Mouse (Mus musculus) layer of hippocampus, adult 9-10 months (tissue): ENCODE measurements at regions not wholly inside any gene's neighbourhood (a gene's known extent, or its start where the extent isn't known, plus 50 kb on each side); places are given as distances from the start of the nearest gene placed in this dataset.

Source experiments
- DNase-seq: peaks from one replicate; pipeline ENCODE4 v3.0.0; 2022; ENCODE audit warnings: low spot score

DNA sequence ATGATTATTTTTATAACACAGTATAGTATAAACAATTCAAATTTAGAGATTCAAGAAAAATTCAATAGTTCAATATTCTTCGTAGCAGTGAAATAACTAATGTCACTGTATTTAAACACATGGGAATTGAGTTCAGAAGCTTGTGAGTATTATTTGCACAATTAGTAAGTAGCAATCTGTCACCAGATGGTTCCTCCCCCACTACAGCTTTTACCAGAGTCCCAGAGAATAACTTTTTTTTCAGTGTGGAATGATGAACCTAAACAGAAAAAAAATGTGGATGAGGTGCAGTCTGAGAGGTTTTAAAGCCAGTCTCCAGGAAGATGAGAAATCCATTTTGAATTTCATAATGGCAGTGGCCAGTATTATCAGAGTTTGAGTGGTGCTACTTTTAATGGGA, 414.9 kb upstream of the C9orf72 start:
- DNase-seq: peak; percentile 63

DNA sequence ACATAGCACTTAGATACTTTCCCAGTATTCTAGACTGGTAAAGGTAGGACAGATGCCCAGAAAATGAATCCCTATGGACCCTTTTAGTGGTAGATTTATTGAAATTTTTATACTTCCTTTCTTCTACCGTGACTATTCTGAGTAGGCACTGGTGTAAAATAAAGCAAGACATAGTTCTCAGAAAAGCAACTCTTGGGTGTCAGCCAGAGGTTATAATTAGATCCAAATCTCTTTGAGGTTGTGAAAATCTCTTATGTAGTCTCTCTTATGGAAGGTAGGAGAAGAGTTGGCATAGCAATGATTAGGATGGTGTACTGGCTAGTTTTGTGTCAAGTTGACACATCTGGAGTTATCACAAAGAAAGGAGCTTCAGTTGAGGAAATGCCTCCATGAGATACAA, 380.2 kb upstream of the C9orf72 start:
- DNase-seq: no peak

DNA sequence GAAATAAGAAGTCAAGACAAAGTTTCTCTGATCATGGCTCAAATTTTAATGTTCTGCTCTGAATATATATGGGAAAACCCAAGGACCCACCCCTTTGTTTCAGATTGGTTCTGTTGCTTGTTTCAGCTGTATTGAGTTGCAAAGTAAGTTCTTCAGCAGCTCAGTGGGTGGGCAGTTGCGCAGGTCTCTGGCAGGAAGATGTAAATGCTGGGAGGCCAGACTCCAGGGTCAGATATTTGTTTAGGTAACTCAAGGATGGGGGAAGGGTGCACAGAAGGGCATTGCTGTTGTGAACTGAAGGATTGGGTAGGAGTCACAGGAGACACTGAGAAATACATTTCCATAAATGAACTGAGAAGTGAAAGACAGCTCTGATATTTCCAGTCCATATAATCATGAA, 352.1 kb upstream of the C9orf72 start:
- DNase-seq: no peak

DNA sequence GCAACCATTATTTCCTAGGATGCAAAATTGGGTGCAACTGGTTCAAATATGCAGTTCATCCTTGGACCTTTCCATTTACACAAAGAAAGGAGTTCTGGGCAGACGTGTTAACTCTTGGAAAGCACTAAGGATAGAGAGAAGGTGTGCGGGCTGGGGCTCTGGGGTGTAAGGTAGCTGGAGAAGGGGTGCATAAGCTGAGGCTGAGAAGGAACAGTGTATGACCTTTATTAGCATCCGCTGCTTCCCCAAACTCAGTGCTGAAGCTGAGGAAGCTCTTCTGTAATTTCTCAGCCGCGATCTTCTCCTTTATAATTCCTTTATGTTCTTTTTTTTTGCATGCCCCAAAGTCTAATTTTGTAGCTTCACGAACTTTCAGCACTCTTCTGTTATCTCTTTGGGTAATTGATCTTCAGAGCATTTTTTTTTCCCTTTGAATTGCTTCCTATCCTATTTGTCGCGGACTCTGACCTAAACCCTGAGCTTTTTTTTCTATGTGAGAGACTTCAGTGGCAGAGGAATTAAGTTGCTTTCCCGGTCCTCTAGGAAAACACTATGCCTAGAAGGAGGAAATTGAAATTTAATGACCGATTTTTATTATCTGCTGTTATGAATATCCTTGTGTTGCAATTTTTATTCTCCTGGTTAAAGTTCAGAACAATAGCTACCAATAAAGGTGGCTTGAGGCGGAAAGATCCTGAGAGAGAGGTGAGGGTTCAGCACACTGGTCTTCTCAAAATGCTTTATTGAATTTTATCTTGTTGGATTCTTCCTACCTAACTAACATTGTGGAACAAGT, 349.4 kb upstream of the C9orf72 start:
- no peak for DNase-seq

DNA sequence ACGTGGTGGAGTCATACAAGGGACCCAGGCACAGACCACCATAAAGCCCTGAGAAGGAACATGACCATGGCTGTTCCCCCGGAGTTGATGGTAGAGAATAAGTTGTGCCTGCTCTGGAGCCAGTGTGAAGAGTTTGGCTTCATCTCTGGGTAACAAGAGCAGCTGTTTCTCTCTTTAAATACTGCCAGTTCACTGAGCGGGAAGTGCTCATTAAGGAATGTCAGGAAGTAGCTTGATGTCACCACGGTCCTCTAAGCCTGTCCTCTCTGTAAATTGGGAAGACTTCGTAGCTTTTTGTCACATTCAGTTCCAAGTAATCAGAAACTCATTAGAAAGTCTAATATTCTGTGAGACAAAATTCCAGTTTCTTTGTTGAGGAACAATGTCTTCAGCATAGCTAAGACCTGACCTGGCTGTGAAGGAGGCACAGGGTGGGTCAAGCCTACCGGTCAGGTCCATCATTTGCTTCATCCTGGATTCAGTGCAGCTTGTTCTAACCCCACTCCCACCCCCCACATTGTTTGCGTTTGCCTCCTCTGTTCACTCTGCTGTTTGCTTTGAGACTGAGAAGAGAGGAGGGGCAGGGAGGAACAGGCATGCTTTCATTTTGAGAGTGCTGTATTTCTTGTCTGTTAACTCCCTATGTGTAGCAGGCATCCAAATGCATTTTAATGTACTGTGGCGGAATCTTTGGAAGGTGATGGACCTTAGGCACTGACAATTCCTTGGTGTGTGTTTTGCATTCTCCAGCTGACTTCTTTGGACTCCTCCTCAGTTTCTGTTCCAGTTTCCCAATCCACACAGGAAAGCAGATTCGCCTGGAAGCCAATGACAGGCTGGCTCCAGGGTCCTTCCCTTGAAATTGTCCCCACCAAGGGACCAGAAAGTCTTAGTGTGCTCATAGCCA, 345.8 kb upstream of the C9orf72 start:
- no peak for DNase-seq

DNA sequence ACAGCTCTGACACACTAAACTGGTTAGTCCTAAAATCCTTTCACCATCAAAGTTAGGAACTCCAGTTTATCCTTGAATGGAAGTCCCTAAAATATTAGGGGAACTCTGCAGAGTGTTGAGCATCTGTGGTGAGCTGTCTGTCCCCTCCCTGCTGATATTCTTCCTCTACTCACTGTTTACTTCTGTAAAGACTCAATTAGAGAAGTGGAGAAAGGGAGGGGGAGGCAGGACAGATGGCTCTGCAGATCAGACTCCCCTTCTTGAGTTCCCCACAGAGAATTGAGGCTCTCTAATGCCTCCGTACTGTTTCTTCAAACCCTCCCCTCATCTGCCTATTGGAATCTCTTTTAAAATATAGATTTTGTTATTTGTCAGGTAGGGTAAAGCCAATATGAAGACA, 335.3 kb upstream of the C9orf72 start:
- DNase-seq: no peak

DNA sequence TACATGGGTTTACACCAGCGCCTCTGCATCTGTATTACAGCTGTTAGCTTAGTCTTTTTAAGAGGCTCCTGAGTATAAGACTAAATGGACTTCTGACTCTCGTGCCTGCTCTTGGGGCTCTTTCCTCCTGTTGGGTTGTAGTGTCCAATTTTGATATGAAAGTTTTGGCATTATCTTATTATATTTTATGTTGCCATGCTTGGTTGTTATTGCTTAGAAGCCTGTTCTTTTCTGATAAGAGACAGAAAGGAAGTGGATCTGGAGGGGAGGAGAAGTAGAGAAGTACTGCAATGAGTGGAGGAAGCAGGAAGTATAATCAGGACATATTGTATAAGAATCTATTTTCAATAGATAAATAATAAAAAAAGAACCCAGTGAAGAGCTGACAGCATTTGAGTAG, 334.0 kb upstream of the C9orf72 start:
- no peak for DNase-seq

DNA sequence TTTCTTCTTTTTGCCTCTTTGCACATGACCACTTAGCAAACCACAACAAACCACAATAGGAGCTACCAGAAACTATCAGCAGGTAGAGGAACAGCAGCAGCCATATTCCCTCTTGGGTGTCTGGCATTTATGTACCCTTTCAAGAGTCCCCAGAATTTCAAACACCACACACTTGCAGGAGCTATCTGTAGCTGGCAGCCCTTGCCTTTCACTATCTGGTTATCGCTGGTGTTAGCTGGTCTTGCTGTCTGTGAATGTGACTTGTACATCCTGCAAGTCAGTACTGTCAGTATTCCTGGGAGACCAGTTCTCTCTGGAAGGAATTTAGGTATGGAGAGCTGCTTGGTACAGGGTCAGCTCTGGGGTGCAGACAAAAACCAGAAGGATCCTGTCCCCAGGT, 327.3 kb upstream of the C9orf72 start:
- DNase-seq: no peak

DNA sequence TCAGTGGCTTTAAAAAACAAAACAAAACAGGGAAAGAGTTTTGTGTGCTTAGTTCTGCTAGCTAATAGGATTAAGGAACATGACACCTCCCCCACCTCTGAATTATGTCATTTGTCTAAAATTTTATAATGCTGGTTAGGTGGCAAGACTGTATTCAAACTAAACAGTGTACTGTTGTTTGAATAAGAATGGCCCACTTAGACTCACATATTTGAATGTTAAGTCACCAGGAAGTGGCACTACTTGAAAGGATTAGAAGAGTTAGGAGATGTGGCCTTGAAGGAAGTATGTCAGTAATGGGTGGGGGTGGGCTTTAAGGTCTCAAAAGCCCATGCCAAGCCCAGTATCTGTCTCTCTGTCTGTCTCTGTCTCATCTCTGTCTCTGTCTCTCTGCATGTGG, 326.0 kb upstream of the C9orf72 start:
- no peak for DNase-seq

DNA sequence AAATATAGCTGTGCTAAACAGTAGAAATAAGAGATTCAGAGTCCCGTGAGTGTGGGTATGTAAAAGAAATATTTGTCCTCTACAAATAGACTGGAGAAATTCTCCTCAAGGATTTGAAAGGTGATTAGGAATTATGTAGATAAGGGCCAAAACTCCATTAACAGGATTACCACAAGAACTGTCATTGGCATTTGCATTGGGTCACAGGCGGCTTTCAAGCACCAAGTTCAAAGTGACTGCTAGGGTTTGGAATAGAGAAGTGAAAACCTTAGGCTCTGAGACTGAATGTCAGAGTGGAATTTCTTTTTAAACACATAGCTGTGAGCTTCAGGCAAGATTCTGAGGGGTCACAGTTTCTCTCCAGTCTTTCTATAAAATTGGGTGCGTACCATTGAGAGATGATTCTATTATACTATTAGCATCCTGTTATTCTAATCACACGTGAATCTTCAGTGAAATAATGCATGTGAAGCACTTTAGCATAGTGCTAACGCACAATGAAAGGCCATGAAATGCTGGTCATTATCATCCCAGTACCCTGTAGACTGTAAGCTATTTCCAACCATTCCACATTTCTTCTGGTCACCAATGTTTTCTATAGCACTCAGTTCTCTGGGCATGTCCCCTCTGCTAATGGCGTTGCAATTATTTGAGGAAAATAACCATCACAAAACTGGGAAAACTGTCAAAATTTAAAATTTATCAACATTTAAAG, 308.7 kb upstream of the C9orf72 start:
- DNase-seq: no peak

DNA sequence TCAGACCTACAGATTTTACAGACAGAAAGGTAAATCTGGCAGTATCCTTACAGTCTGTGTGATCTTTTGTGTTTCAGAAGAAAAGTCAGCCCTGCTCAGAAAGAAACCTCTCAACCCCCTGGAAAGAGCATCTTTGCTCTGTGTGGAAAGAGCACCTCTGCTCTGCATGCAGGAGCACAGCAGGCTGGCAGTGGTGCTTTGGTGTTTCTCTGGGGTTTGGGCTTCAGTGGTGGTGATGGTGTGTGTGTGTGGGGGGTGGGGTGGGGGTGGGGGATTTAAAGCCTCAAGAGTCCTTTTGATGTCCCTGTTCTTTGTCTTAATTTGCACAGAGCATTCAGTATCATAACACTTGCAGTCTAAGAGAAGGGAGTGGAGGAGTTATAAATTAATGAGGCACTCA, 308.2 kb upstream of the C9orf72 start:
- DNase-seq: no peak
